Mouse (Mus musculus): ENCODE measurements around the gene Rps6ka2. TPM values are rescaled to one million over a fixed set of nuclear protein-coding genes. Genes with fewer than 3 reads are reported as not detected.
A peak's percentile ranks its signal among the peaks of the same experiment; 100 is the strongest.

Gene Rps6ka2
- polyA plus RNA-seq, 1 experiment from 2014 or later: 9.8 TPM

- H3K36me3 ChIP-seq: 0 out of 2 replicates have a peak, but pooled peaks cover 3% of the 10 kb centered on the region
- H3K9ac ChIP-seq: no peak overlapping the region
- WGBS: 34% methylated on average over 10 of the region's 10 CpGs
- H3K4me2 ChIP-seq (replicated peaks): no peak overlapping the region
- no peaks in the 10 kb centered on the region for H3K27me3 ChIP-seq
- H3K4me1 ChIP-seq: peaks cover 6% of the 10 kb centered on the region
- no peaks in the 10 kb centered on the region for H3K9me3 ChIP-seq (replicated peaks)
- no peak overlapping the region for H3K4me3 ChIP-seq (replicated peaks)
- H3K27ac ChIP-seq (replicated peaks): no peak overlapping the region
- no peak for ATAC-seq (ENCODE audit: insufficient number of reproducible peaks, low FRiP score, low TSS enrichment, low read depth)
Observed at GRCm38 (mm10) chr17:7260360-7260759, 90.4 kb downstream of the Rps6ka2 start.

GRCm38 (mm10) chr17:7262056-7262455 is 92.1 kb downstream of the Rps6ka2 start:
- Histone ChIP-seq H3K4me1 (peaks cover 17% of the 10 kb centered on the region), H3K4me3 (replicated peaks) (no peak overlapping the region)

GRCm38 (mm10) chr17:7262620-7263019 is 92.7 kb downstream of the Rps6ka2 start:
- H3K4me3 ChIP-seq (replicated peaks): no peak overlapping the region
- H3K36me3 ChIP-seq: 0 out of 2 replicates have a peak, but pooled peaks cover 3% of the 10 kb centered on the region
- no peak for ATAC-seq (ENCODE audit: insufficient number of reproducible peaks, low FRiP score, low TSS enrichment, low read depth)
- WGBS: 88% methylated on average over 4 of the region's 4 CpGs
- no peak overlapping the region for H3K4me2 ChIP-seq (replicated peaks)
- no peaks in the 10 kb centered on the region for H3K9me3 ChIP-seq (replicated peaks)
- H3K9ac ChIP-seq: no peak overlapping the region
- H3K27me3 ChIP-seq: no peaks in the 10 kb centered on the region
- H3K27ac ChIP-seq (replicated peaks): no peak overlapping the region
- peaks cover 17% of the 10 kb centered on the region for H3K4me1 ChIP-seq

More at GRCm38 (mm10) chr17:7262056-7262455, 92.1 kb downstream of the Rps6ka2 start:
- Histone ChIP-seq H3K27ac (replicated peaks) (no peak overlapping the region), H3K27me3 (no peaks in the 10 kb centered on the region), H3K9me3 (replicated peaks) (no peaks in the 10 kb centered on the region), H3K36me3 (0 out of 2 replicates have a peak, but pooled peaks cover 3% of the 10 kb centered on the region), H3K4me2 (replicated peaks) (no peak overlapping the region), H3K9ac (no peak overlapping the region)
- 22% methylated on average over 10 of the region's 10 CpGs for WGBS
- no peak; the same call in 1 of the 2 replicates for ATAC-seq (ENCODE audit: insufficient number of reproducible peaks, low FRiP score, low TSS enrichment, low read depth)

- WGBS: 86% methylated on average over 5 of the region's 5 CpGs
- Histone ChIP-seq H3K4me2 (replicated peaks) (no peak overlapping the region), H3K27ac (replicated peaks) (no peak overlapping the region), H3K36me3 (0 out of 2 replicates have a peak, but pooled peaks cover 3% of the 10 kb centered on the region), H3K9me3 (replicated peaks) (no peaks in the 10 kb centered on the region), H3K9ac (no peak overlapping the region), H3K4me3 (replicated peaks) (no peak overlapping the region), H3K4me1 (peaks cover 18% of the 10 kb centered on the region), H3K27me3 (no peaks in the 10 kb centered on the region)
- no peak for ATAC-seq (ENCODE audit: insufficient number of reproducible peaks, low FRiP score, low TSS enrichment, low read depth)
Observed at GRCm38 (mm10) chr17:7264610-7265009, 94.7 kb downstream of the Rps6ka2 start.

GRCm38 (mm10) chr17:7265291-7265690 is 95.4 kb downstream of the Rps6ka2 start:
- Histone ChIP-seq H3K9ac (no peak overlapping the region), H3K27ac (replicated peaks) (0 out of 2 replicates have a peak overlapping the region, but pooled peaks have one; percentile 34), H3K4me2 (replicated peaks) (no peak overlapping the region), H3K4me1 (peaks cover 23% of the 10 kb centered on the region), H3K4me3 (replicated peaks) (no peak overlapping the region), H3K9me3 (replicated peaks) (no peaks in the 10 kb centered on the region), H3K27me3 (no peaks in the 10 kb centered on the region), H3K36me3 (0 out of 2 replicates have a peak, but pooled peaks cover 3% of the 10 kb centered on the region)
- WGBS: 66% methylated on average over 4 of the region's 4 CpGs
- no peak for ATAC-seq (ENCODE audit: insufficient number of reproducible peaks, low FRiP score, low TSS enrichment, low read depth)

- H3K9me3 ChIP-seq (replicated peaks): no peaks in the 10 kb centered on the region
- H3K9ac ChIP-seq: no peak overlapping the region
- peak overlapping the region; percentile 34; the same call in 1 of the 2 replicates for H3K27ac ChIP-seq (replicated peaks)
- WGBS: 43% methylated on average over 12 of the region's 12 CpGs
- no peak for ATAC-seq (ENCODE audit: insufficient number of reproducible peaks, low FRiP score, low TSS enrichment, low read depth)
- no peaks in the 10 kb centered on the region for H3K27me3 ChIP-seq
- no peak overlapping the region for H3K4me3 ChIP-seq (replicated peaks)
- H3K36me3 ChIP-seq: 0 out of 2 replicates have a peak, but pooled peaks cover 3% of the 10 kb centered on the region
- H3K4me1 ChIP-seq: peaks cover 28% of the 10 kb centered on the region
- H3K4me2 ChIP-seq (replicated peaks): no peak overlapping the region
Observed at GRCm38 (mm10) chr17:7265705-7266368, 95.9 kb downstream of the Rps6ka2 start.

GRCm38 (mm10) chr17:7267843-7268242 is 97.9 kb downstream of the Rps6ka2 start:
- Histone ChIP-seq H3K27me3 (no peaks in the 10 kb centered on the region), H3K4me3 (replicated peaks) (no peak overlapping the region), H3K4me2 (replicated peaks) (no peak overlapping the region), H3K4me1 (peaks cover 26% of the 10 kb centered on the region), H3K27ac (replicated peaks) (no peak overlapping the region), H3K9ac (no peak overlapping the region), H3K9me3 (replicated peaks) (no peaks in the 10 kb centered on the region), H3K36me3 (0 out of 2 replicates have a peak, but pooled peaks cover 3% of the 10 kb centered on the region)
- ATAC-seq (ENCODE audit: insufficient number of reproducible peaks, low FRiP score, low TSS enrichment, low read depth): no peak
- 81% methylated on average over 2 of the region's 2 CpGs for WGBS

GRCm38 (mm10) chr17:7269151-7269806 is 99.4 kb downstream of the Rps6ka2 start:
- no peaks in the 10 kb centered on the region for H3K27me3 ChIP-seq
- no peak overlapping the region for H3K4me2 ChIP-seq (replicated peaks)
- no peak overlapping the region for H3K9ac ChIP-seq
- 69% methylated on average over 12 of the region's 12 CpGs for WGBS
- no peak for ATAC-seq (ENCODE audit: insufficient number of reproducible peaks, low FRiP score, low TSS enrichment, low read depth)
- no peaks in the 10 kb centered on the region for H3K9me3 ChIP-seq (replicated peaks)
- H3K4me3 ChIP-seq (replicated peaks): no peak overlapping the region
- H3K36me3 ChIP-seq: no peaks in the 10 kb centered on the region
- peaks cover 26% of the 10 kb centered on the region for H3K4me1 ChIP-seq
- no peak overlapping the region for H3K27ac ChIP-seq (replicated peaks)

GRCm38 (mm10) chr17:7270506-7270905 is 100.6 kb downstream of the Rps6ka2 start:
- H3K27ac ChIP-seq (replicated peaks): no peak overlapping the region
- H3K9me3 ChIP-seq (replicated peaks): no peaks in the 10 kb centered on the region
- H3K27me3 ChIP-seq: no peaks in the 10 kb centered on the region
- no peaks in the 10 kb centered on the region for H3K36me3 ChIP-seq
- no peak overlapping the region for H3K4me3 ChIP-seq (replicated peaks)
- H3K4me1 ChIP-seq: peaks cover 26% of the 10 kb centered on the region
- no peak overlapping the region for H3K4me2 ChIP-seq (replicated peaks)
- ATAC-seq (ENCODE audit: insufficient number of reproducible peaks, low FRiP score, low TSS enrichment, low read depth): no peak
- WGBS: 45% methylated on average over 8 of the region's 8 CpGs
- H3K9ac ChIP-seq: no peak overlapping the region

- Histone ChIP-seq H3K4me3 (replicated peaks) (no peak overlapping the region), H3K9me3 (replicated peaks) (no peaks in the 10 kb centered on the region), H3K36me3 (no peaks in the 10 kb centered on the region), H3K27me3 (no peaks in the 10 kb centered on the region), H3K4me2 (replicated peaks) (no peak overlapping the region), H3K4me1 (peaks cover 17% of the 10 kb centered on the region), H3K9ac (no peak overlapping the region), H3K27ac (replicated peaks) (no peak overlapping the region; the same call in 1 of the 2 replicates)
- peak; percentile 83 for ATAC-seq (ENCODE audit: insufficient number of reproducible peaks, low FRiP score, low TSS enrichment, low read depth)
- 43% methylated on average over 10 of the region's 10 CpGs for WGBS
Observed at GRCm38 (mm10) chr17:7271522-7272134, 101.7 kb downstream of the Rps6ka2 start.

GRCm38 (mm10) chr17:7273054-7273453 is 103.1 kb downstream of the Rps6ka2 start:
- peaks cover 16% of the 10 kb centered on the region for H3K4me1 ChIP-seq
- no peak overlapping the region for H3K4me2 ChIP-seq (replicated peaks)
- no peak overlapping the region for H3K27ac ChIP-seq (replicated peaks)
- H3K9me3 ChIP-seq (replicated peaks): no peaks in the 10 kb centered on the region
- no peaks in the 10 kb centered on the region for H3K27me3 ChIP-seq
- ATAC-seq (ENCODE audit: insufficient number of reproducible peaks, low FRiP score, low TSS enrichment, low read depth): no peak
- no peaks in the 10 kb centered on the region for H3K36me3 ChIP-seq
- WGBS: 30% methylated on average over 9 of the region's 9 CpGs
- H3K4me3 ChIP-seq (replicated peaks): no peak overlapping the region
- H3K9ac ChIP-seq: no peak overlapping the region
